Mouse (Mus musculus) mesoderm, embryonic 11.5 days (tissue): ENCODE results near the gene Cldnd1.
A peak's percentile ranks its signal among the peaks of the same experiment; 100 is the strongest.

Experiments
- DNase-seq: peaks from one replicate; pipeline ENCODE4 v3.0.0-alpha.2; 2012; ENCODE audit warnings: low read depth, low spot score

Cldnd1 gene

DNA sequence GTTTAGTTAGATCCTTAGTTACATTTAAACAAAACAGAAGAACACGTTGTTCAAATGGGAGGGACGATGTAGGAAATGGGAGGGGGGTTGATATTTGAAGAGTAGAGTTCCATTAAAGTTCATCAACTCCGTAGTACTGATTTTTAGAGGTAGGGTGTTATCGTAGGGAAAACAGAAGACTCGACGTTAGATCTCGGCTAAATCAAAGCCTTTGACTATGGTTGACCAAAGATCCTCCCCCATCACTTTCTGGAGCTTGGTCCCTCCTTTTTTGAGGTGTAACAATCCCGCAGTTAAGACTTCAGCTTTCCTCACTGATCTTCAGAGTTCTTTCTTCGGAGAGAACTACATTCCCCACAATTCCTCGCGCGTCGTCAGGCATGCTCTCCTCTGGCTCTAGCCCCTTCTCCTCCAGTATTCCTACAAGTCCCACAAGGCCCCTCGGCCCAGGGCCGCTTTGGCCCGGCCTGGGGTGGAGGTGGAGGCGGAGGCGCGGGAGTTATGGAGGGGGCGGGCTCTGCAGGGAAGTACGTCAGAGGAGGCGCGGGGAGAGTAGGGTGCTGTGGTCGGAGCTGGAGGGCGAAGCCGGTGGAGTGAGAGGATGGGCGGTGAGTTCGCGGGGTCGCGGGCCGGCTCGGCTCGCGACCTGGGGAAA is at the start of gene Cldnd1:
TSS of gene Cldnd1 (plus strand) at position 434 of the 655 bp plus-strand sequence.
- peak; percentile 97 for DNase-seq

DNA sequence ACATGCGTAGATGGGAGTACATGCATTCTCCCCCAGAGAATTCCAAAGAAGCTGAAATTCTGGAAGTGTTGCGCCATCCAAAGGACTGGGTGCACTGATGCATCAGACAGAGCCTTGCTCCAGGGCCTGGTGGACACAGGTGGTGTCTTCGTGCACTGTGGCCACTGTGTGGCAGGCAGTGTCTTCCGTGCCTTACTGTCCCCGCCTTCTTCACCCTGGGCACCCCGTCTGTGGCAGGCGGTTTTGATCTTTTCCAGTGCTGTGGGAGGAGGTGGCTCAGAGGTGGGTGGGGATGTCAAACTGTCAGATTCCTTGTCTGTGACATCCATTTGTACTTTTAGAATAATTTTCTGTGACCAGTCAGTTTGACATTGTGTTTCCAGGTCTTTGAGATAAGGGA is 49.0 kb upstream of the Cldnd1 start:
- no peak for DNase-seq

DNA sequence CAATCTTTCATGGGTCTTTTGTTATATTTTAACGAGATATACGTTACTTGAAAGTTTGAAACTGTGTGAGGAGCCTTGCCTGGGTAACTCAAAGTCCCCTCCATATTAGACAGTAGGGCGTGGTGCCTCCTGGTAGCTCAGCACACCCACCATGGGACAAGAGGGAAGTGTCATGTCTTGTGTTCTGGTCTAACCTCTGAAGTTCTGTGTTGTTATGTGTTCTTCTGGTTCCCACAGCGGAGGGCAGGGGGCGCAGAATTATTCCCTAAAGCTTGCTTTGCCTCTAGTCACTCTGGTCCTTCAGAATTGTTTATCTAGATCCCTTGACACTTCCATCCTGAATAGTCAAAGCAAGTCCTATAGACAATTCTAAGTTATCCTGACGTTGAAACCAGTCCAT is 45.7 kb upstream of the Cldnd1 start:
- no peak for DNase-seq

DNA sequence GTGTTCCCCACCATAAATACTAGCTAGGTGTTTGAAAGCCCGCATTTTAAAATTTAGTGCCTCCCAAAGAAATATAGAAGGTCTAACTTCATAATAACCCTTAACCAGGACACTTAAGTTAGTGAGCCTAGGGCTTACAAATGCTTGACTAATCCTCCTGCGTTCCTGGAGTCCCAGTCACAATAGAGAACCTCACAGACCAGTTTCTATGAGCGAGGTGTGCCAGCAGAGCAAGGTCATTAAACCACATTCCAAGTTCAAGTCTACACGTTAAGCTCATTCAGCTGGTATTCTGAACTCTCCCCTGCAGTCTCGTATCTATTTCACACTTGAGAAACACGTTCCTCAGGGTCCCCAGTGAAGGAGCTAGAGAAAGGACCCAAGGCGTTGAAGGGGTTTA is 44.8 kb upstream of the Cldnd1 start:
- no peak for DNase-seq

DNA sequence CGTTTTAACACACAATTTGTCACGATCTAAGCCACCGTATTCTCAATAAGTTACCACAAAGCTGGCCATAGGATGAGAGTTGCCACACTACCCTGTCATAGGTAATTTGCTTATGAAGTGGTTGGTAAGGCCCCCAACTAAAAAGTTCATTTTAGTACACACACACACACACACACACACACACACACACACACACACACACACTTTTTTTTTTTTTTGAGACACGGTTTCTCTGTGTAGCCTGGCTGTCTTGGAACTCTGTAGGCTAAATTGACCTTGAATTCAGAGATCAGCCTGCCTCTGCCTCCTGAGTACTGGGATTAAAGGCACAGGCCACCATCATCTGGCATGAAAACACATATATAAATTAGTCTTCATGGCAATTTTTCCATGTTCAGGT is 43.8 kb upstream of the Cldnd1 start:
- DNase-seq, result no peak

DNA sequence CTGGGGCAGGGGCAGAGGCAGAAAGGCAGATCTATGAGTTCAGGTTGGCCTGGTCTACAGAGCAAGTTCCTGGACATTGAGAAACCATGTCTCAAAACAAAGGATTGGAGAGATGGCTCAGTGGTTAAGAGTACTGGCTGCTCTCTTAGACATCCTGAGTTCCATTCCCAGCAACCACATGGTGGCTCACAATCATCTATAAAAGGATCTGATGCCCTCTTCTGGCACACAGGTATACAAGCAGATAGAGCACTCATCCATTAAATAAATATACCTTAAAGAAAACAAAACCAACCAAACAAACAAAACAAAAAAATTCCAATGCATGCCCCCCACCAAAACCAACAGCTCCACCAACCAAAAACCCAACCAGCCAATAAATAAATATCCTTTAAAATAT is 43.2 kb upstream of the Cldnd1 start:
- no peak for DNase-seq

DNA sequence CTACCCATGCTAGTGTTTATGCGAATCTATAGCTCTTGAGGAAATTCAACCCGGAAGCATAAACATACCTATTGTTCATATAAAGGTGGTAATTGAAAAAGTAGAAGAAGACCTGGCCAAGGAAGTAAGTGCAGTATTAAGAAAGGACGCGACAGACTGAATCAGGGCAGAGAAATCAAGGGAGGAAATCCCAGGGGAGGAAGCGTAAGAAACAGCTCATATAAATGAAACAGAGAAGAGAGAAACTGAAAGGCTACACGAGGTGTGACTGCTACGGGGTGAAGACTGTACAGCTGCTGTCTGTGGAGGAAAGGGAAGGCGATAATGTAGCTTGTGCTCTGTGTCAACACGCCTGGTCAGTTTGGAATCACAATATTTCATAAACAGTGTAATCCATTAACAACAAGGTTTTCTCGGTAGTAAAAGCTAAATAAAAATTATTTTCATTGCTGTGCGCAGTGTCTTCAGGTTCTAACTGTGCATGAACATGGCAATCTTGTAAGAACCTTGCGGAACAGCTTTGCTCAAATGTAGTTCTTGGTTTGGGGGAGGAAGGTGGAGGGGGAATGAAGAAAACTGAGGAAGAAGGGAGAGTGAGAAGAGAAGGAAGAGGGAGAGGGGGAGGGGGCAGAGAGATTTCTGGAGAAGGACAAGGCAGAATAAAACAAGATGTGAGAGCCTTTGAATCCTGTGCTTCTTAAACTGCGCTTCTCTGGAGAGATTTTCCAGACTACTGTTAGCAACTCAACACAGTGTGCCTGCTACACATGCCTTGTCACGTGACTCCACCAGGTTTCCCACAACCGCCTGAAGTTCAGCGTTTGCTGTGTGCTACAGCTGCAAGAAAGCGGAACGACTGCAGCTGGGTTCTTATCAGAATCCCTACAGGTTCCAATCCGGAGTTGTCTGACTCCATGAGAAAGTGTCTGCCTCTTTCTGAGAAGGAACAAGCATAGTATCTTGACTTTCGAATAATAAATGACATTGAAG is 41.9 kb upstream of the Cldnd1 start:
- DNase-seq, result no peak

DNA sequence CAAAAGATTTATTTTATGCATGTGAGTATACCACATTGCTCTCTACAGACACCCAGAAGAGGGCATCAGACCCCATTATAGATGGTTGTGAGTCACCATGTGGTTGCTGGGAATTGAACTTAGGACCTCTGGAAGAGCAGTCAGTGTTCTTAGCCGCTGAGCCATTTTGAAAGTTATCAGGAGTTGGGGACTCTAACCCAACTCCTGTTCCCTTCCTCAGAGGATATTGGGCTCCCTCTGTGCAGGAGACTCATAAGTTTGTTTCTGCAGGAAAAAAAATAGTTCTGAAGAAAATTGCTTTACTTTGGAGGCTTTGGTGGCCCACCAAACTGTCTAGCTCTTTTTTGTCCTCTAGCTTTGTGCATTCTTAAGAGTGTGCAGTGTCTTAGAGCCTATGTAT is 39.2 kb upstream of the Cldnd1 start:
- DNase-seq, result no peak

DNA sequence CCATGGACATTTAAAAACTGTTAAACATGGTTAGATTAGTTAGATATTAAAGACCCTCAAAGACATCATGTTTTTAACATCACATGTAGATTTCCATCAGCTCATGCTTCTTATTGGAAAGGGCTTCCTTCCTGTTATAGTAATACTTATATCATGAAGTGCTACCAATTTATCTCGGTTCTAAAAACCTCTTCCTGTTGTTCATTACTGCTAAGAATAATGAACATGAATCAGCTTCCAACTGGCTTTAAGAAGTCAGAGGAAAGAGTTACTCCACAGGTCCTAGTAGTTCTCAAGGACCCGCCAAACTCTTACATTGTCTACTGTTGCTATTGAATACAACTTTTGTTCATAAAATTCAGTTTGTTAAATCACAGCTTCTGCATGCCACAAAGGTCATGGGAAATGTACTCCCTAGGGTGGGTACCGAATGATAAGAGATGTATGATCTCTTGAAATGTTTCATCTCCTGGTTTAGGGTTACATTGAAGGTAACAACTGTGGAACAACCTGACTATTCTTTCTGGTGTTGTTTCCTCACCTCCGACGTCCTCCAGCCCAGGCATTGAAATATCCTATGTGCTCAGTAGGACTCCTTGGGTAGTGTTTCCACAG is 38.0 kb upstream of the Cldnd1 start:
- no peak for DNase-seq

DNA sequence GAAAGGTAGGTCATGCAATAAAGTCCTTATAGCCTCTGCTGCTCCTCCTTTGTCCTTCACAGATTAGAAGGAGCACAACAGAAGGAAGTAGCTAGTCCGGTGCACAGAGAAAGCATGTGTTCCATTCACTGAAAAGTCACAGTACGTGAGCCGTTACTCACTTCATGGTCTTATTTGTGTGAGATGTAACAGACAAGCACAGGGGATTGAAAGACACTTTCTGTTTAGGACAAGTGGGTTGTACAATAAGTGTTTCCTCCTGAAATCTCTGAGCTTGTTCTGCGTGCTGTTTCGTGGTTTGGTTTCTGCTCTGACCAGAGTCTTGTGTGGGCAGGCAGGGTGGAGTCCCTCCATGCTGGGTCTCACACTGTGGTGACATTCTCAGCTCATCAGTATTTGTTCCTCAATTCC is 37.4 kb upstream of the Cldnd1 start:
- no peak for DNase-seq

DNA sequence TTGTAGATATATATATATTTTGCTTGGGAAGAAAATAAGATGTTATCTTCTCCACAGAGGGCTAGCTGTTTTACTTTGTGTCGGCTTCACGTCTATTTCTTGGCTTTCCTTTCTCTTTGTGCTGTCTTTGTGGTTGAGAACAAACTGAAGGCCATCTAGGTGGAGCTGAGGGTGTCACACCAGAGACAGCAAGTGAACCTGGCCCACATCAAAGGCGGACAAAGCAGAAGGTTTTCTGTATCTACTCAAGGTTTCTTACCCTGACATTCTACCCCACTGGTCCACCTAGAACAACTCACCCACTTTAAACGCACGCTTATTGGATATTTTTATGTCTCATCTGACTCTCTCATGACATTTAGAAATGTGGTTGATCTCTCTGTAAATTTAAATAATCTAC is 33.6 kb upstream of the Cldnd1 start:
- no peak for DNase-seq

DNA sequence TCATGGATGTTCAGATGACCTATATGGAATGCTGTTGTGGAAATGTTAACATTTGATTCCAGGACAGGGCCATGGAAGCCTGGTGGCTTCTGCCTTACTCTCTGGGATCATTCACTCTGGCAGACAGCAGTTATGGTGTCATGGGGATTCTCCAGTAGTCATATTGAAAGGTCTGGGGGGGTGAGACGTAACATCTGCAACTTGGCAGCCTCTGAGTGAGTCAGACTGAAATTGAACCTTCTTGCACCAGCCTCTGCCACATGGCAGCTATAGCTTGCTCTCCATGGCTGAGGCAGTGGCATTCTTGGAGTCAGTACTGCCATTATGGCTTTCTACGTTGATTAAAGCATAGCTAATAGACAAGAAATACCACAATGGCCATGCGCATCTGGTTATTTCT is 30.9 kb upstream of the Cldnd1 start:
- DNase-seq, result no peak

DNA sequence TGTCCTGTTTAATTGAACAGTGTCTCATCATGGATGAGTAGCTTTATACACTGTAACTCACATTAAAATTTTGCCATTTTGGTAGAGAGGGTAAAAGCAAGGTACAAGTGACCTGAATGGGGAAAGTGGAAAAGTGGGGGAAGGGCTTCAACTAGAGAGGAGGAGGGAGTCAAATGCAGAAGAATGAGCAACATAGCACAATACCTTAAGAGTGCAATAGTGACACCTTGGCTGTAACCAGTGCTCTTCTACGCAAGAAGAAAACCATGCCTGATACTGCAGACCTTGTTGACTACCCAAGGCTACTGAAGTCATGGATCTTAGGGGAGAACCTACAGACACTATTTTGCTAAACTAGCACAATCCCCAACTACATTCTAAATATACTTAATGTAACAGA is 30.4 kb upstream of the Cldnd1 start:
- DNase-seq, result no peak

DNA sequence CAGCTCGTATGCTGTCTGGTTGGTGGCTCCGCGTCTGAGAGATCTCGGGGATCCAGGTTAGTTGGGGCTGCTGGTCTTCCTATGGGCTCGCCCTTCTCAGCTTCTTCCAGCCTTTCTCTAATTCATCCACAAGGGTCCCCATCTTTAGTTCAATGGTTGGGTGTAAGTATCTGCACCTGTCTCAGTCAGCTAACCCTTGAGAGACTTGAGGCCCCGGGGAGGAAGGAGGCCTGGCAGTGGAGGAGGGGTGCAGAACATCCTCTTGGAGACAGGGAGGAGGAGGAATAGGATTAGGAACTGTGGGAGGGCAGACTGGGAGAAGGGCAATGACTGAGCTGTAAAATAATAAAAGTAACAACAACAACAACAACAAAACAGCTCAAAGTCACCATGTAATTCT is 27.5 kb upstream of the Cldnd1 start:
- no peak for DNase-seq

DNA sequence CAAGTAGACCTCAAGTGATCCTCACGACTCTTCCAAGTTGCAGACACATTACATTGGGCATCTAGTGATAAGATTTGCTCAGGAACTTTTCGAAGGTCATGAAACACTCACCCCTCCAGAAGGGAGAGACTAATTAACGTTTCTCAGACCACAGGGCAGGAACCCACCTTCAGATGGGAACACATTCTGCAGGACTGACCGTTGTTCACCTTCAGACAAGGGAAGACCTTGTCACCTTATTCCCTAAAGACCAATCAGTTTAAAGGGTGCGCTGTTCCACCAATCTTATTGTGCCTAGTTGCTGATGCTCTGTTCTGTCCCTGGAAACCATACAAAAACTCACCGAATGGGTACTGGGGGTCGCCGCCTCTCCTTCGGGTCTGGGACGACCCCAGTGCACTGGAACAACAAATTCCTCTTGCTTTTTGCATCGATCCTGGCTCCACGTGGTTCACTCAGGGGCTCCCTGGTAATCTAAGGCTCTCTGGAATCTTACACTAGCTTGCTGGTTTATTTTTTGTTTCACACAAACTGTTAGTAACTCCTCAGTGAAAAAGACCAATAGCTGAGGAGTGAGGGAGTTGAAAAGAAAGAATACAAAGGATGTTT is 26.8 kb upstream of the Cldnd1 start:
- no peak for DNase-seq

DNA sequence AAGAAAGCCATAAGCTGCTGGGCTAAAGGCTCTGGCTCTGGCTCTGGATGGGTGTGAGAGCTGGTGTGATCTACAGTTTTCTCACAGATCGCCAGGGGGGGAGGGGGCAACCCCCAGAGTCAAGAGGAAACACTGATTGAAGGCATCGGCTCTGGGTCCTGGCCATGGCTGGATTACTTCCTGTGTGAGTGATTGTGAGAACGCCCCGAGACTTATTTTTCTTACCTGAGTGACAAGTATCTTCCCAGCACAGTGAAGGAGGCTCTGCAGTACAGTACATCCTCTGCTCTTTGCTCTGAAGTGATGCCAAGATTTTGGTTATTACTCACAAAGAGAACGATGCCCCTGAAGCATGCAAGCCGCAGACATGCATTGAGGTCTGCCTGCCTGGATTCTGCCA is 25.9 kb upstream of the Cldnd1 start:
- no peak for DNase-seq

DNA sequence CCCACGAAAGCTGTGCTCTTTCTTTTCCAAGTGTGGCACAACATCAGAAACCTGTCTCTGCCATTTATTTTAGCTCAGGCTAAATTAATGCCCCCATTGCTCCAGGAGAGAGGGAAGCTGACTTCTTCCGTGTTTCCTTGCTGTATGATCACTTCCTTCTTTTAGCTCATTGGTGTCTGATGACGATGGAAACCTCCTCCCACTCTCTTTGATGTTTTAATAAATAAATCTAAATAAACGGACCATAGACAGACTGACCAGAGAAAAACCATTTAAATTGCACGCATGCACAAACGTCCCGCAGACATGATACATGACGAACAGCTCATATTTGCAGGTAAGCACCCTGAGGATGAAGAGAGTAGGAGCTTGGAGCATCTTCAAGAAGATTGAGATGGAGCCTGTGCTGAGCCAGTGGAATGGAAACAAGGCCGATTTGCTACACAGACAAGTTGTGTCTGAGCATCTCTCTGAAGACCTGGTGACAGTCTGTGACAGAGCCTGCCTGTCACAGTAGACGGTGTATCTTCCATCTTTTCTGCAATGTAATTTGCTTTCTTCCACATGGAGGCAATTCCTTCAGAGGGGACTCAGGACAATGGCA is 25.3 kb upstream of the Cldnd1 start:
- DNase-seq, result no peak

DNA sequence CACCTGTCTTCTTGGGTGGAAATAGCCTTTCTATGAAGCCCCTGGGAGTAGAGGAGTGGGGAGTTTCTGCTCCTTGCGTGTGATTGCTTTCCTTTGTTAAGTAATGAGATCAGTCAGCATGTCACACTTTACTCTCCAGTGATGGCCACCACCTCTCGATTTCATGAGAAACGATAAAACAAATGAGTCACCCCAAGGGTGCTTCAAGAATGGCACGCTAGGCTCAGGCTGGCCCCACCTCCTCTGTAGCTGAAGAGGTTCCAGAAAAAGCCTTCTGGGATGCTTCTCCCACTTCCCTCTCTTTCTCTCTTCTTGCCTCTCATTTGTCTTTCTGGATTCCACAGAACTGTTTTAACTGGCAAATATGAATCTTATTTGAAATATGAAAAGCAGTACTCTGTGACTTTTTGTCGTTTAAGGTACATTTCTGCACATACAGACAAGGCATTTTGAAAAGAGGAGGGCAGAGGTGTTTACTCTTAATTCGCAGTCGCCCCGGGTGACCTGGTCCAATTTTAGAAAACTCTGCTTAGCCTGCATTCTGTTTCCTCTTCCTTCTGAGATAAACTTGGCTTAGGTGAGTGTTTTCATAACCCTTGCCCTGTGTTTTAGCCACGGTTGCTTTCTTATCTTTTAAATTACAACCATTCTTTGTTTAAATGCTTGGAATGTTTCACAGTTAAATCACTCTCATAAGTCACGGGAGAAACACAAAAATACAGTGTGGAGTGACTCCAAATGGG is 24.2 kb upstream of the Cldnd1 start:
- no peak for DNase-seq

DNA sequence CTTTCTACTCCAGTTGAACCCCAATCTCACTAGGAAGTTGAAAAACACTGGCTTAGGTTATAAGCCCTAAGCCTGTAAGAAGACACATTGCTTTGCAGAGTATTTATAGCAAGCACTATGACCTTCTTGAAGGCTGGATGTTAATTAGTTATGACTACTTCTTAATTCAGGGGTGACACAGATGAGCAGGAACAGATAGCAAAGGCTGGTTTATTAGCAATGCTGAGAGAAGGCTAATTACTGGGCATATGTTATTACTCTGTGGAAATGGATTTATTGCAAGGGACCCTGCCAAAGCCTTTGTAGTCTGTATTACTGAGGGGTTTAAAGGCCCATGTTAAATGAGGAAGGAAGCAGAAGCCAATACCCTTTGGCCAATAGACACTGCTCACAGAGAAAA is 22.7 kb upstream of the Cldnd1 start:
- no peak for DNase-seq

DNA sequence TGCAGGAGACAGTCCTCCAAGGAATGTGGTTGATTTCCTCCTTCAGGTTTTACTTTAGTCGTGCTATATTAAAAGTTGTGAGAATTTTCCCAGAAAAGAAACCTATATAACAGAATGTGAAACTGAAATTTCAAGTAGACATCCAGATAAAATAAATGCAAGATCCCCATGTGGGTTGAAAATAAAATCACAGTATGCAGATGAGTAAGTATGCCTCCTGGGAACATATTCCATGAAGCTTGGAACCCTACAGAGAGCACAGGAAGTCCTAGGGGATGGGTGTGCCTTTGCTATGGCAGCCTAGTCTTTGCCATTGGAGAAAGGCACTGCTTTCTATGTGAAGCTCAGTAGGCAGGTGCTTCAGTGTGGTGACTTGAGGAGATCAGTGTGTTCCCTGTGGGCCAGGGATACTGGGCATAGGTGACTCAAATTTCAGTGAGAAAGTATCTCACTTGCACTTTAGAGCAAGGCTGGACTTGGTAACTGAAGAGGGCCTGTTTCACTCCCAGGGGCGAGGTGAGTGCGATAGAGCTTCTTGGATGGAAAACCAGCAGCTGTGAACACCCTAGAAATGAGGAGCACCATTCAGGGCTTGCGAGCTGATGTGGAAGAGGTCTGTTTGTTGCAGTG is 20.3 kb upstream of the Cldnd1 start:
- no peak for DNase-seq
